Mouse (Mus musculus): Measurements from ENCODE around the gene 3110082I17Rik. TPM values are rescaled to one million over a fixed set of nuclear protein-coding genes. Genes with fewer than 3 reads are reported as not detected.

Gene 3110082I17Rik
- polyA plus RNA-seq, 1 experiment from 2014 or later = 40.0 TPM

- ATAC-seq (ENCODE audit: borderline replicate concordance, extremely low read depth, low FRiP score, low TSS enrichment) = peak; percentile 84
- H3K27ac ChIP-seq = peak overlapping the region; percentile 97
- H3K4me1 ChIP-seq = peaks cover 71% of the 10 kb centered on the region
- H3K9me3 ChIP-seq = no peaks in the 10 kb centered on the region
- peak overlapping the region; percentile 56 for H3K9ac ChIP-seq
- peak overlapping the region; percentile 87 for H3K4me2 ChIP-seq
- H3K4me3 ChIP-seq = peak overlapping the region; percentile 68
- no peaks in the 10 kb centered on the region for H3K27me3 ChIP-seq
- 1% methylated on average over 71 of the region's 73 CpGs for whole genome bisulfite sequencing
- H3K36me3 ChIP-seq = no peaks in the 10 kb centered on the region
Observed at GRCm38 (mm10) chr5:139380385-139381248, 79.7 kb downstream of the 3110082I17Rik start.

- Histone ChIP-seq H3K36me3 (no peaks in the 10 kb centered on the region), H3K27me3 (no peaks in the 10 kb centered on the region), H3K27ac (peak overlapping the region; percentile 97), H3K4me2 (peak overlapping the region; percentile 87), H3K4me3 (peak overlapping the region; percentile 68), H3K9me3 (no peaks in the 10 kb centered on the region), H3K9ac (peak overlapping the region; percentile 56; the same call in 1 of the 2 replicates), H3K4me1 (peaks cover 70% of the 10 kb centered on the region)
- ATAC-seq (ENCODE audit: borderline replicate concordance, extremely low read depth, low FRiP score, low TSS enrichment) = no peak
- 15% methylated on average over 8 of the region's 8 CpGs for WGBS
Observed at GRCm38 (mm10) chr5:139379771-139380384, 80.4 kb downstream of the 3110082I17Rik start.

- Histone ChIP-seq H3K27ac (peak overlapping the region; percentile 97), H3K36me3 (no peaks in the 10 kb centered on the region), H3K9me3 (no peaks in the 10 kb centered on the region), H3K4me3 (no peak overlapping the region), H3K4me1 (peaks cover 67% of the 10 kb centered on the region), H3K4me2 (peak overlapping the region; percentile 87), H3K9ac (no peak overlapping the region), H3K27me3 (no peaks in the 10 kb centered on the region)
- peak; percentile 46; the same call in 1 of the 2 replicates for ATAC-seq (ENCODE audit: borderline replicate concordance, extremely low read depth, low FRiP score, low TSS enrichment)
- WGBS = 11% methylated on average over 21 of the region's 21 CpGs
Observed at GRCm38 (mm10) chr5:139378986-139379629, 81.2 kb downstream of the 3110082I17Rik start.

- Histone ChIP-seq H3K4me2 (no peak overlapping the region; the same call in 1 of the 2 replicates), H3K9me3 (no peaks in the 10 kb centered on the region), H3K36me3 (no peaks in the 10 kb centered on the region), H3K27me3 (no peaks in the 10 kb centered on the region), H3K4me3 (no peak overlapping the region), H3K27ac (peak overlapping the region; percentile 97), H3K9ac (no peak overlapping the region), H3K4me1 (peaks cover 65% of the 10 kb centered on the region)
- 69% methylated on average over 7 of the region's 7 CpGs for WGBS
- no peak for ATAC-seq (ENCODE audit: borderline replicate concordance, extremely low read depth, low FRiP score, low TSS enrichment)
Observed at GRCm38 (mm10) chr5:139378271-139378556, 82.1 kb downstream of the 3110082I17Rik start.

GRCm38 (mm10) chr5:139377468-139378270 lies 82.7 kb downstream of the 3110082I17Rik start, which contains the start of gene Gpr146:
TSS of gene Gpr146 (plus strand) at chr5:139377697.
- Histone ChIP-seq H3K4me2 (peak within 1 kb of the TSS; percentile 87), H3K9me3 (no peaks in the 10 kb centered on the region), H3K36me3 (no peaks in the 10 kb centered on the region), H3K27ac (peak within 1 kb of the TSS; percentile 97), H3K4me1 (peaks cover 64% of the 10 kb centered on the region), H3K9ac (peak within 1 kb of the TSS; percentile 17; the same call in 1 of the 2 replicates), H3K27me3 (no peaks in the 10 kb centered on the region), H3K4me3 (no peak within 1 kb of the TSS)
- peak; percentile 32; the same call in 1 of the 2 replicates for ATAC-seq (ENCODE audit: borderline replicate concordance, extremely low read depth, low FRiP score, low TSS enrichment)
- WGBS = 23% methylated on average over 18 of the region's 18 CpGs

GRCm38 (mm10) chr5:139374841-139375240 lies 85.5 kb downstream of the 3110082I17Rik start:
- H3K4me3 ChIP-seq = no peak overlapping the region
- no peaks in the 10 kb centered on the region for H3K36me3 ChIP-seq
- H3K9ac ChIP-seq = no peak overlapping the region
- H3K4me1 ChIP-seq = peaks cover 66% of the 10 kb centered on the region
- 84% methylated on average over 2 of the region's 2 CpGs for WGBS
- H3K9me3 ChIP-seq = no peaks in the 10 kb centered on the region
- no peaks in the 10 kb centered on the region for H3K27me3 ChIP-seq
- no peak for ATAC-seq (ENCODE audit: borderline replicate concordance, extremely low read depth, low FRiP score, low TSS enrichment)
- no peak overlapping the region for H3K4me2 ChIP-seq
- H3K27ac ChIP-seq = no peak overlapping the region

GRCm38 (mm10) chr5:139373889-139374444 lies 86.4 kb downstream of the 3110082I17Rik start:
- Histone ChIP-seq H3K9ac (no peak overlapping the region), H3K36me3 (no peaks in the 10 kb centered on the region), H3K4me2 (no peak overlapping the region), H3K4me1 (peaks cover 57% of the 10 kb centered on the region), H3K9me3 (no peaks in the 10 kb centered on the region), H3K27ac (no peak overlapping the region), H3K27me3 (no peaks in the 10 kb centered on the region), H3K4me3 (no peak overlapping the region)
- WGBS = 69% methylated on average over 6 of the region's 6 CpGs
- ATAC-seq (ENCODE audit: borderline replicate concordance, extremely low read depth, low FRiP score, low TSS enrichment) = no peak

- H3K27me3 ChIP-seq = no peaks in the 10 kb centered on the region
- 78% methylated on average over 3 of the region's 3 CpGs for WGBS
- H3K4me2 ChIP-seq = no peak overlapping the region
- H3K36me3 ChIP-seq = no peaks in the 10 kb centered on the region
- H3K4me1 ChIP-seq = peaks cover 49% of the 10 kb centered on the region
- no peak for ATAC-seq (ENCODE audit: borderline replicate concordance, extremely low read depth, low FRiP score, low TSS enrichment)
- H3K9me3 ChIP-seq = no peaks in the 10 kb centered on the region
- H3K27ac ChIP-seq = no peak overlapping the region
- no peak overlapping the region for H3K4me3 ChIP-seq
- H3K9ac ChIP-seq = no peak overlapping the region
Observed at GRCm38 (mm10) chr5:139373126-139373525, 87.2 kb downstream of the 3110082I17Rik start.

GRCm38 (mm10) chr5:139371631-139372401 lies 88.5 kb downstream of the 3110082I17Rik start:
- peak overlapping the region; percentile 65 for H3K4me3 ChIP-seq
- peak; percentile 95 for ATAC-seq (ENCODE audit: borderline replicate concordance, extremely low read depth, low FRiP score, low TSS enrichment)
- H3K27me3 ChIP-seq = no peaks in the 10 kb centered on the region
- peak overlapping the region; percentile 83 for H3K4me2 ChIP-seq
- peaks cover 36% of the 10 kb centered on the region for H3K4me1 ChIP-seq
- H3K9ac ChIP-seq = peak overlapping the region; percentile 92
- H3K27ac ChIP-seq = peak overlapping the region; percentile 82
- no peaks in the 10 kb centered on the region for H3K36me3 ChIP-seq
- WGBS = under 1% methylated on average over 38 of the region's 39 CpGs
- no peaks in the 10 kb centered on the region for H3K9me3 ChIP-seq

- 58% methylated on average over 5 of the region's 5 CpGs for WGBS
- peak overlapping the region; percentile 83 for H3K4me2 ChIP-seq
- H3K9me3 ChIP-seq = no peaks in the 10 kb centered on the region
- peaks cover 37% of the 10 kb centered on the region for H3K4me1 ChIP-seq
- no peak for ATAC-seq (ENCODE audit: borderline replicate concordance, extremely low read depth, low FRiP score, low TSS enrichment)
- no peak overlapping the region for H3K27ac ChIP-seq
- peak overlapping the region; percentile 92 for H3K9ac ChIP-seq
- no peaks in the 10 kb centered on the region for H3K27me3 ChIP-seq
- H3K4me3 ChIP-seq = peak overlapping the region; percentile 65
- no peaks in the 10 kb centered on the region for H3K36me3 ChIP-seq
Observed at GRCm38 (mm10) chr5:139371118-139371517, 89.2 kb downstream of the 3110082I17Rik start.

All from lung, embryonic 15.5 days (tissue).